Mouse (Mus musculus) cerebellum, adult 9-10 months (tissue): ENCODE measurements at regions not wholly inside any gene's neighbourhood (a gene's known extent, or its start where the extent isn't known, plus 50 kb on each side); places are given as distances from the start of the nearest gene placed in this dataset.
A peak's percentile ranks its signal among the peaks of the same experiment; 100 is the strongest.

ENCODE experiments used
- DNase-seq: peaks from one replicate; pipeline ENCODE4 v3.0.0; 2022

DNA sequence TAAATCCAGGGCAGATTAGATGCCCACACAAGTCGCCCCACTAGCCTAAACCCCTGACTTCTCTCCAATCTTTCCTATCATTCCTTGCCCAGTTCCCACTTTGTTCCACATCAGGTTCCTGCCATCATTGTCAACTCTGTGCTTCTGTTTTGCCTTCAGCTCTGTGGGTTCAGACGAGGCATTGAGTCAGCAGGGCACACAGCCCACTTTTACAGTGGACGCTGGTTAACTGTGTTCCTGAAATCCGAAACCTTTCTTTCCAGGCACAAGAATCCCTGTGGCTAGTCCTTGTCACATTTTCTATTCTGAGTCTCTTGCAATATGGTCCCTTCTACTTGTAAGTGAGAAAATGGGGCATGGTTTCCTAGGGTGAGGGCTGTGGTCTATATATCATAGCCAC lies 392.3 kb downstream of the Etnk1 start:
- no peak for DNase-seq

DNA sequence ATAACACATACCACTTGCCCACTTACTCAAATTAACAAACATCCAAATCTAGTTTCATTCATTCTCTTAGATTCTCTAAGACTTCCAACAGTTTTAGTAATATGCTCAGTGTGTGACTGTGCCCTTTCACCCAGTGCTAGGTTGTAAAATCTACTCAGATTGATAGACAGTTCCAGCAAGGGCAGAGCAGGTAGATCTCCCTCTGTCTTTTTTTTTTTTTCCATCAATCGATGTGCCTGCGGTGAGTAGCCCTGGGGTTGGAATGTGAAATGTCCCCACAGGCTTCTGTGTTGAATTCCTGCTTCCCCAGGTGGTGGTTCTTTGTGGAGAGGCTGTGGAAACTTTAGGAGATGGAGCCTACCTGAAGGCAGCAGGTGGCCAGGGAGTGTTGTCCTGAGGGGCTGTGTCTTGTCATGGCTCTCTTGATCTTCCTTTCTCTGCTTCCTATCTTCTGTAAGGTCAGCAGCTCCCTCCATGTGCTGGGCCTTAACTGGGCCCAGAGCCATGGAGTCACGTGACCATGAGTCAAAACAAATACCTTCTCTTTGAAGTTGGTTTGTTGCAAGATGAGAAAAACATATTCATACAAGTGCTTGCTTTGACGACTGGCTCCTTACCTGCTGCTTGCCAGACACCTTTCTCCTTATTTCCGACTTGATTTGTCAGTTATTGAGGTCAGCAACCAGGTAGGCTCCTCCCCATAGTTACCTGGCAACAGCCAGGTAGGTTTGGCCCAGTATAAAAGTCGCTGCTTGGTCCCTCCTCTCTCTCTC lies 394.5 kb downstream of the Etnk1 start:
- DNase-seq: no peak

DNA sequence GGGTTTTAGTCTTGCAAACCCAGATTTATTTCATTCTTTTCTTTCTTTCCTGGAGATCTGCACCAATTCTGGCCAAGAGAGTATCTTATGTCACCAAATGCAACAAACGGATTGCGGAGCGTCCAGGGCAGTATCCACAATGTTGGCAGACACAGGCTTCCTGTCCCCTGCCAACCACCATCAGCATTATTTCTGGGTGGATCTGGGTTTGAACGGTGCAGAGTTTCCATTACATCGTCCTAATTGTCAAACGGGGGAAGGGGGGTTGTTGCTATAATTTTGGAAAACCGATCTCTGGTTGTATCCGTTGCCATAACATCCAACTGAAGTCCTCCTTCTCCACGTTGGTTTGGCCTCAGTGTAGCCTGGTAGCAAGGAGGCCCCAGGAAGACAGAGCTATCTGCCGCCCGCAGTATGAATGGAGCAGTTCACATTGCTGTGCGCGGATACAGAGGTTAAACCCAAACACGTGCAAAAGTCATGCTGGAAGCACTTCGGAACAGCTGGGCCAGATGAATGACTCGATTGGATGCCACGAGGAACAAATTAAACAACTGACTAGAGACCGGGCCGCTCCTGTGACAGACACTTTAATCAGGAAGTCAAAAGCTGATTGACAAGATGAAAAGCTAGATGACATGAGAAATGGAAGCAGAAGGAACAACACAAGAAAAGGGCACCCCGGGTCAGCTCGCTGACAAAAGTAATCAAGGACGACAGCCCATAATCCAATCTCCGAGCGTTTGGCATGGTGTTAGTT lies 404.5 kb downstream of the Etnk1 start:
- no peak for DNase-seq

DNA sequence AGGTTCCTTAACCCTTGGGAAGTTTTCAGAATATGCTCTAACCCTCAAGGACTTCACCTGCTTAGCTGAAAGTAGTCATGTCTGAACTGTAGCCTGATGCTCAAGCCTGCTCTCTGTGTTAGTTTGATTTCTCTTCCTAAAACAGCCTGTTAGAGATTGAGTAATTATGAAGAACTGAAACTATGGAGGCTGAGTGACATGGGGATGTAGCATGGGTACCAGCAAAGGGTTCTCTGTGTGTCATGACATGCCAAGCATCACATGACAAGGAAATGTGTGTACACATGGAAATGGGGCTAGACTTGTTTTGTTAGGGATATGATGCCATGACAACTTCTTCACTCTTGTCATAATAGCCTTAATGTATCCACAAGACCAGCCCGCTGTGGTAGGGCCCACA lies 412.2 kb downstream of the Etnk1 start:
- no peak for DNase-seq

DNA sequence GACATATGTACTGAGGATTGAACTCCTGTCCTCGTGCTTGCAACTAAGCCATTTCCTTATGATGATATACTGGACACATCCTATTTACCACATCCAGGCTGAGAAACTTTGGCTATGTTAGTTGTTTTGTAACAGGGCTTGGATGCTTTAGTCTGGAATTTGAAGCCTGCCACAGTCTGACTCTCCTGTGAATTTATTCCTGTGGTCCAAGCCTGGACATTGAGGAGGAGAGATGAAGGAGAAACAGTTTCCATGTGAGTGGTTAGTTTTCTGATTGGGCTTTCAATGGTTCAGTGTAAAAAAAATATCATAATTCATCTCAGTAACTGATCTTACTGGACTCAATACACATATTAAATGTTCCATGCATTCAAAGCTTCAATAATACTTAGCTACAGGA lies 422.6 kb downstream of the Etnk1 start:
- no peak for DNase-seq

DNA sequence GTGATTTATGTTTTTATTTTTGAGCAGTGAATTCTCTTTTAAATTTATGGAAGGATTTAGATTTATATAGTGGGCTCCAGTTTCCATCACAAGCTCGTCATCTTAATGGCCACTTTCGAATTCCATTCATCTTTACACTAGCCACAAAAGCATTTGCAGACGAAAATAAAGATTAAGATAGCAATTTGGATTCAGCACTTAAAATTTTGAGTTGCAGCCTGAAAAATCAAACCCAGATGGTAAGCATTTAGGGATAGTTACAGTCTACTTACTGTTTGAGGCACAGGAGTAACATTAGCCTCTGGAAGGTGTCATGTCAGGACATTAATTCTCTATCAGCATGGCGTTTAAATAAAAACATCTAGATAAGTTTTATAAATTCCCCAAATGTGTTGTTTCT lies 423.2 kb downstream of the Etnk1 start:
- no peak for DNase-seq

DNA sequence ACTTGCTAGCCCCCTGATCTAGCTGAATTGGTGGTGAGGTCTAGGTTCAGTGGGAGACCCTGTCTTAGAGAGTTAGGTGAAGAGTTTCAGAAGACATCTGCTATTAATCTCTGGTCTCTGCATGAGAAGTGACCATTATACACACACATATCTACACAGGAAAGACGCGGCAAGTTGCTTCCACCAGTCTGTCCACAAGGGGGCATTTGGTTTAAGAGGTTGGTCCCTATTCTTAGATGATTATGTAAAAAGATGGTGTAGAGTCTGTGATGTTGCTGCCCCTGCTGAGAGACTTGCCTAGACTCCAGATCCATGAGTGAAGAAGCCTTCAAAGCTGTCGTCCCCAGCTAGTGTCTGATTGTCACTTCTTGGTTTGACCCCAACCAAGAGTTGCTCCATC lies 425.5 kb downstream of the Etnk1 start:
- no peak for DNase-seq

DNA sequence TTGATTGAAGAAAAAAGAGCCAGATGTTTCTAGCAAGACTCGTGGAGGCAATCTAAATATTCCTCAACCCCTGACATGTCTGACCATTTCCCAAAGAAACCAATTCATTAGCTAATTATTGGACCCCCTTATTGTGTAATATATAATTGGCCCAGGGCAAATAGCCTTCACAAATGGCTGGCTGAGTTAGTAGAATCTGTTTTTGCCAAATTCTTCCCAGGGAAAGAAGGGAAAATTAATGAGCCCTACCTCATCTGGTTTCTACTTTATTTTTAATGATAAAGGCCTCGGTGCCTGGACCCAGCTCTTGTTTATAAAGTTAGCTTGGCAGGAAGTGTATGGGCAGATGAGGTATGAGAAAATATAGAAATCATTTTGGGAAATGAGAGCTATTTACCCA lies 428.5 kb downstream of the Etnk1 start:
- no peak for DNase-seq

DNA sequence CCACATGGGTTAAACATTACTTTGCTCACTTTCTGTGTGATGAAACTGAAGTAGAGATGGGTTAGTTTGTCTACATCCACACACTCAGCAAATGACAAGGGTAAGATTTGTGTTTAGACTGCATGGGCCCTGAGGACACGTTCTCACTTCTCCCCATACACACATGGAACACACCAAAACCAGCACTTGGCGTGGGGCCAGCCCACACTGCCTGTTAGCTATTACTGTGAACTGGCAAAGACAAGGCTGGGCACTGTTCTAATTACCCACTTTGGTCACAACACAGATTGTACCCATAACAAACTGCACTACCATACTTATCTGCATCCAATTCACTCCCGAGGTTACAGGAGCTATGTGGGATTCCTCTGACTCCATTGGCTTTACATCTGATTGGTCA lies 430.4 kb downstream of the Etnk1 start:
- DNase-seq: no peak

DNA sequence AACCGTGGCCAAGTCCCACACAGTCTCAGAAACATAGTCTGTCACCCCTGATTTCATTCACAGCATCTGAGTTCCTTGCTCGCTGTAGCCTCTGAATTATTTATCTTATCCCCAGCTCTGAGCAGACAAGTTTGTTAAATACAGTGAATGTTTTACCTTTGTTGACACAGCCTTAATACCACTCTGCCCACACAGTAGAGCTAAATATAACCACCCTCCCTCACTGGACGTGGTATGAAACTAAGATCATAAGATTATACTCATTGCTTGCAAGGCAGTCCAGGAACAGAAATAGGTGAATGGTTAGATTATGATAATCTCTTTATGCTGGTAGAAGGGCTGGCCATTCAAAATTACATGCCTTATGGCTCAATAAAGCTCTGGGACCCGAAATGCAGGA lies 431.9 kb downstream of the Etnk1 start:
- DNase-seq: no peak

DNA sequence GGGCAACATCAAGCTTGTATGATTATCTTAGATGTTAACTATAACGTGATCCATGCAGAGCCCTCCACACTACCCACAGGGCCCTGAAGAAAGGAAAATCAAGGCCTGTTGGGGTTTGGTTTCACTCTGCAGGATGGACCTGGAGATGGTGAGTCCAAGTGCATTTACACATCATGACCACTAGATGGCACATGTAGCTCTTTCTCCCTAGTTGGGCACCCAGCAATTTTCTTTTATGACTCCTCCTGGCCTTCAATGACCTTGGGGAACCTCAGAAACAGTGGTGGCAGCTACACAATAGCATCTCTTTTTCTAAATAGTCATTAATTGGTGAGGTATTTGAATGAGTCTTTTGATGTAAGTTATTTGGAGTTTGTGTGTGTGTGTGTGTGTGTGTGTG lies 442.1 kb downstream of the Etnk1 start:
- peak; percentile 15 for DNase-seq

DNA sequence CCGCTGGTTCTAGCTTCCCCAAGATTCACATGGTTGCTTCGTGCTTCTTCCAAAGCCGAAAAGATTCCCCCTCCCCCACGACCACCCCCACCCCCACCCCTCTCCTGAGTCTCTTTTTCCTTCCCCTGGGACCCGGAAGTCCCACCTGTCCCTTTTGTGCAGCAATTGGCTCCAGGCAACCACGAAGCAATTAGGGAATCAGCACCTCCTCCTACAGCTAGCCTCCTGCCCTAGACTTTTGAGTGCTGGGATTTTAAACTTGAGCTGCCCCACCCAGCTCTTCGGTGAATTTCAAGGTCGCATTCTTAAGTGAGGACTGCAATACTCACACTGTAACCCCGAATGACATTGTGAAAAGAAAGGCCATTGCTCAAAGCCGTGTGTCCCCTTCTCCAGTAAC lies 445.9 kb downstream of the Etnk1 start:
- DNase-seq: no peak

DNA sequence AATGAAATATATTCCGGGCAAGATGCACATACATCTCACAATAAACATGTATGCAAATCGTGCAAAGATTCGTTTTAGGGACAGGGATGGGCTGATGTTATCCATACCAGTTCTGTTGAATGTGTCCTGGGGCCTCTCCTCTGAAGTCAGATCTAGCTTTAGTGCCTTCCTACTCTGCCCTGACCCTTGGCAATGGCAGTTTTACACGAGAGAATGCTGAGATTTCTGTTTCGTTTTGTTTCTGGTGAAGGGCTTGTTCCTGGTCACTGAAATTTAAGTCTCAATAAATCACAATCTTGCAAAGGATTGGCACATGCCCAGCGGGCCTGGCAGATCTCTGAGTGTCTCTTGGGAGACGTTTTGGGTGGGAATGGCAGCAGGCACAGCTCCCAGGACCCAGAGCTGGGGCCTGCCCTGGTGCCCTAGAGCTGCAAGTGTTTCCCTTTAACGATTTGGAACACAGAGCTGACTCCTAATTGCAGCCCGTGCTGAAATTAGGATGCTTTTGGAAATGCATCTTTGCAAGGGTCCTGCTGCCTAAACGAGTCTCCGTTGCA lies 447.5 kb downstream of the Etnk1 start:
- no peak for DNase-seq

DNA sequence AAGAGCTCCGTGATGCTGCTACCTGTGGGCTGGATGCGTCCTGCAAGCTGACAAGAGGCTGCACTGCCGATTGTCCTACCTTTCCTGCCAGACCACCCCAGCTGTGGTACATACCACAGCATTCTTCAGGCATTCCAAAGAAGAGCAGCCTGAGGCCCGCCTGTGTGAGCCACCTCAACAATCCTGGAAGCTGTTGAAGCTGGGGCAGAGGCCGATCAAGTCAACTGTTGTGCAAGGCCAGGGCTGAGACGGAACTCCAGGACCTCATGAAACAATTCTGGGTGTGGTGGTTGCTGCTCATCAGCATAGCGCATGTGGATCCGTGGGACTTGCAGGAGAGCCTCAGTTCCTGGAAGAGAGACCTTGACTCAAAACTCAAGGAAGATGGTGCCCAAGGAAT lies 448.3 kb downstream of the Etnk1 start:
- no peak for DNase-seq

DNA sequence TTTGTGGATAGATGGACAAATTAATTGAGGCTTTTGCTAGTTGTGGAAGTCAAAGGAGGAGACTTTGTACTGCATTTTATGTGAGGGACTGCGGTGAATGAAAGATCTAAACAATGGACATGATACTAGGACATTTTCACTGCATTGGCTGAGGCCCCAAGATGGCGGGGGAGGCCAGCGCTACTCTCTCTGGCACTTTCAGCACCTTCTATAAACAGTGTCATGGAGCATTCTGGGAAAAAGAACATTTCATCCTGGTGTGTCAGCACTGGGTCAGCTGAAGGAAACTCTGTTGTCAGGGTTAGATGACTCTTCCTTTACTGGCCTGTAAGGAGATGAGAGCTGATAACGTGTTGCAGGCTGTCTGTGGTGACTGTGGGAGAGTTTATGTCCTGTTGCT lies 449.4 kb downstream of the Etnk1 start:
- no peak for DNase-seq

DNA sequence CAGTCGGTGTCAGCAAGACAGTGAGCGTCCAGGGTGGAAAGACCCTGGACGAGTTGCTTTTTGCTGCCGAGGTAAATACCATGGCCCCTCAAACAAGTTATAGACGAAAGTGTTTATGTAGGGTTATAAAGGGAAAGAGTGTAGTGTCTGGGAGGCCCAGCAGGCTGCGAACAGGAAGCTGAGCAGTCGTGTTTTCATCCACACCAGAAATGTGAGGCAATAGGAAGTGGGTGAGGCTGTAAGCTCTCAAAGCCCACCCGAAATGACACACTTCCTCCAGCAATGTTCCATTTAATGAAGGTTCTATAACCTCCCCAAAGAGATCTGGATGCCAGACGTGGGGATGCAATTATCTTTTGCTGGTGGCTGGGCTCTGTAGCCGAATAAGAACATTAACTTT lies 451.5 kb downstream of the Etnk1 start:
- no peak for DNase-seq

DNA sequence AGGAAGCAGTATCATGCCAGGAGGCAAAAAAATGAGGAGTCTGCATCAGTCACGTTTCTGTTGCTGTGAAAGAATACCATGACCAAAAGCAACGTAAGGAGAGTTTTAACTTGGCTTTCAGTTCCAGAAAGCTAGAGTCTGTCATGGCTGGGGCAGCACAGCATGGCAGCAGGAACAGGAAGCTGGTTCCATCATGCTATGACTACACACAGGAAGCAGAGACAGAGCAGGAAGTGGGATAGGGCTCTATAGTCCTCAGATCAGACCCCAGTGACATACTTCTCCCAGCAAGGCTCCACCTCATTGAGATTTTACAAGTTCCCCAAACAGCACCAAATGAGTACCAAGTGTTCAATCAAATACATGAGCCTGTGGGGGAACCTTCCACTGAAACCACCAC lies 453.6 kb downstream of the Etnk1 start:
- no peak for DNase-seq

DNA sequence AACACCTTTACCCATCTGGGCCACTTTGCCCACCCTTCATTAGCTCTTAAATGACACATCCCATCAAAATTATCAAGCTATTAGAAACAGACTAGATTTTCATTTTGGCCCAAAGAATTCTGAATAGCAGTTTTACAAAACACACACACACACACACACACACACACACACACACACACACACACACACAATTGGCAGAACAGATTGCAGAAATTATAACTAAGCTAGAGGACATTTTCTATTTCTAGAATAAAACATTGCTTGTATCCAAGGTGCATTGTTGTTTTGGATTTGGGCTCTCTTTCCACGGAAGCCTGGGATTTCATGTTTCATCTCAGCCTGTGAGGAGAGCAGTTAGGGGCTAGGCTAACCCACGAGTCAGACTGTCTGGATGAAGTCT lies 455.1 kb downstream of the Etnk1 start:
- DNase-seq: no peak

DNA sequence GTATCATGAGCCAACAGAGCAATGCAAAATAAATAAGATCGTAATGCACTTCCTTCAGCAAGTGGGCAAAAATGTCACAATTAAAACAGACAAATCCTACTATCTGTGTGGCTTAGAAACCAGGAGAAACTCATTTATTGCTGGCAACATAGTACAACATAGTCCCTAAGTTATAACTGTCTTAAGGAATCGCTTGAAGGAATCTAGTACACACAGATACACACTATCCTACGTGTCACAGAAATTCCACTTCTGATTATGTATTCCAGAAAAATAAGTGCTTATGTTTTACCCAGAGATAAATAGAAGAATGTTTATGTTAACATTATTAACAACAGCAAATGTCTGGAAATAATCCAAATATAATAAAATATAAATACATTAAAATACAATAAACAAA lies 457.9 kb downstream of the Etnk1 start:
- DNase-seq: no peak

DNA sequence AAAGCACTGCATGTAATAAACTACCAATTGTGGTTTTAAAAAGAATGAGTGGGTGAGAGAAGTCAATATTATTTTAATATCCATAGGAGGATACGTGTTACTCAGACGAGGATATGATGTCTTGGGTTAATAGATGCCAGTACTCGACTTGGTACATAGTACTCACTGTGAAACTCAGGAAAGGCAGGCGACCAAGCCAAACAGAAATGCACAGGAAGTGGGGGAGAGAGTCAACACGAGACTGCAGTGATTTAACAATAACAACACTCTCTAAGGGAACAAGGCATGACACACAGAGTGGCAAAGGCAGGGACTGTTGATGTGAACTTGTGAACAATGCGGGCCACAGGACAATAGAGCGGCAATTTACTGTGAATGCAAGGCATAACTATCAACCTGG lies 464.6 kb downstream of the Etnk1 start:
- no peak for DNase-seq

DNA sequence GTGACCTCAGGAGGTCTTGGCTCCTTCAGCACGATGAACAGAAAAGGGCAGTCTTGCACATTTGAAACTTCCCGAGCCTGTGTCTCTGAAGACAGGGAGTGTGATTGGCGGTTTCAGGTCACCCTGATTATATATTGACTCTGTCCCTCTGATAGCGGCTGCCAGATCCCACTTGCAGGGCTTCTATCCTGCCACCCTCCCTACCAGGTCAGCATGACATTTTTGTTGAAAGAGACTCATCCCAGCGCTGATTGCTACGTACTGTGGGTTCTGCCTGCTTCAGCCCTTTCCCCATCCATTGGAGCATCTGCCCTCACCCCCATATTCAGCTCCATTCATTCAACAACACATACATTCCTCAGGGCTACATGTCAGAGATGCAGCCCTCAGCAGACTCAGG lies 466.7 kb downstream of the Etnk1 start:
- no peak for DNase-seq

DNA sequence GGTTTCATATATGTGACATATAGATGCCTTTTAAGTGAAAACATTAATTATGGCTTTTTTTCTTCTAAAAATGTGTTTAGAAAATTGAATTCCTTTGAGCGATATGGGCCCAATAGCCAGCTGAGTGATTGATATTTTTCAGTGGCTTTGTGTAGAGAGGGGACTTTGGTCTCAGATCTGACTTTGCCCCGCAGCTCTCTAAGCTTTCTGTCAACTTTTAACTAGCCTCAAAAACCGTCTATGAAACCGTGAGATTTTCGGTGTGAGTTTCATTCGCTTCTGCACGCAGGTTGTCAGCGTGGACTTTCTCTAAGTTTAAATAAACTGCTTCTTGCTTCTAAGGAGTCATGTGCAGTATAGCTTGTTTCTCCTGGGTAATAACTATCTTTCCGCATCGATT lies 467.3 kb downstream of the Etnk1 start:
- no peak for DNase-seq

DNA sequence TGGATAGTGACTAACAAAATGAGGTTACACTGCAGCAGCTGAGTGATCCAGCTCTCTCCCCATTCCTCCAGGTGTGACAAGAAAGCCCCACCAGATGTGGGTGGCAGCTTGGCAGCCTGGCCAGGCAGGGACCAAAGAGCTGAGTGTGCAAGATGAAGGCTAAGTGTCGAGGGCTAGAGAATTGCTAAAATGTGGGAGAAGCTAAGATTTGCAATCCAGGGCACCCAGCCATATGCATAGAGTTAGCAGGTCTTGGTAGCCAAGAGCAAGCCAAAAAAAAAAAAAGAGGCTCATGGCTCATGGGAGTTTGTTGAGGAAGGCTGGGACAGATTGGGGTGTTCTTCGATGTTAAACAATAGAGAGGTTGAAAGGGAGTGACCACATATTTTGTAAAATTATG lies 468.0 kb downstream of the Etnk1 start:
- DNase-seq: no peak

DNA sequence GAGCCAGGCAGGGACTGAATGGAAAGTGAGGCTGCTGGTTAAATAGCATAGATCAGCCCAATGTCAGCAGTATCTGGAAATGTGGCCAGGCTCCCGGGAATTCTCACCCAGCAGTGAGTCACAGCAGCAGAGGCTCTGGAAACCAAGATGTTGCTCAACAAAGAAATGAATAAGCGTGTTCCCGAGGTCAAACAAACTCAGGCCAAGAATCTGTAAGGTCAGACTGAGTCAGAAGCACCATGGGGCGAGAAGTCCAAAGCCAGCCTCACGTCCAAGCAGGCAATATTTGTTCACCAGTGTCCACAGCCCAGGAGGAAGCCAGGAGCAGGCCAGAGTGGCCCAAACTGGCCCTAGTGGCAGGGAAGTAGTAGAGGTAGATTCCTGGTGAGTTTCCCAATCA lies 473.6 kb downstream of the Etnk1 start:
- no peak for DNase-seq

DNA sequence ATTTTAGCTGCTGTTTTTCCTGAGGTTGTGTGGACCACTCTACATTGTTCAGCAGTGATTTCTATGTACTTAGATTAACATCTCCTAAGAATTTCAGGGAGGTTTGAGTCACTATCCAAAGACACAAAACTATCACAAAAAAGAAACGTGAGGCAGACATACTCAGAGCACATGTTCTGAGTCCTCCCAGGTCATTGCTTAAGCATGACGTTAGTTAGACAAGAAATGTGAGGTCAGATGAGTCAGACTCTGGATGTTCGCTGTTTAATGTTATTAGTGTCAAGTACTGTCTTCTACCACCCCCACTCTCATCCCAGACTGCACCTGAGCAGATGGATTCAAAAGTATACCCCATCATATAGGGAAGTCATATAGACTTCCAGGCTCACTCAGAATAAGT lies 475.0 kb downstream of the Etnk1 start:
- no peak for DNase-seq
